Mouse (Mus musculus): Measurements from ENCODE around the gene Adprhl1. TPM values are rescaled to one million over a fixed set of nuclear protein-coding genes. Genes with fewer than 3 reads are reported as not detected.

The Adprhl1 gene
- polyA plus RNA-seq, 1 experiment from 2014 or later, result 0.04 TPM

- in situ Hi-C loops (cut with MboI; ENCODE audit: low pct_unique_long_range_greater_than_20kb), result no loop called here
- POLR2A ChIA-PET, result no interaction called here
- no peak for TF ChIP-seq CTCF (IDR thresholded peaks at IDR 0.05)
- no peak for DNase-seq (ENCODE audit: low read depth, low spot score)
- CTCF ChIA-PET, result no interaction called here
- no peak for ATAC-seq
- no peaks in the 10 kb centered on the region for H3K27me3 ChIP-seq
Measured at GRCm38 (mm10) chr8:13197493-13197892, 56.5 kb downstream of the Adprhl1 start.

- POLR2A ChIA-PET, result interaction anchor here (0.9 kb wide), 1 partner anchor 8 kb away, joined by 3 read pairs; no protein-coding TSS in a partner anchor
- no peak for DNase-seq (ENCODE audit: low read depth, low spot score)
Measured at GRCm38 (mm10) chr8:13194818-13195217, 59.1 kb downstream of the Adprhl1 start.

GRCm38 (mm10) chr8:13190235-13190634, 63.7 kb downstream of the Adprhl1 start:
- ATAC-seq (no peak), DNase-seq (ENCODE audit: low read depth, low spot score) (no peak)
- ChIA-PET POLR2A (no interaction called here), CTCF (no interaction called here)
- in situ Hi-C loops (cut with MboI; ENCODE audit: low pct_unique_long_range_greater_than_20kb), result no loop called here
- H3K27me3 ChIP-seq, result no peaks in the 10 kb centered on the region
- TF ChIP-seq CTCF (IDR thresholded peaks at IDR 0.05), result no peak

More at GRCm38 (mm10) chr8:13194818-13195217, 59.1 kb downstream of the Adprhl1 start:
- no peak for ATAC-seq
- no peaks in the 10 kb centered on the region for H3K27me3 ChIP-seq
- CTCF ChIA-PET, result no interaction called here
- no peak for TF ChIP-seq CTCF (IDR thresholded peaks at IDR 0.05)
- in situ Hi-C loops (cut with MboI; ENCODE audit: low pct_unique_long_range_greater_than_20kb), result no loop called here

GRCm38 (mm10) chr8:13188857-13189256, 65.1 kb downstream of the Adprhl1 start:
- in situ Hi-C loops (cut with MboI; ENCODE audit: low pct_unique_long_range_greater_than_20kb), result no loop called here
- no peaks in the 10 kb centered on the region for H3K27me3 ChIP-seq
- DNase-seq (ENCODE audit: low read depth, low spot score) (no peak), ATAC-seq (no peak)
- ChIA-PET CTCF (no interaction called here), POLR2A (no interaction called here)
- TF ChIP-seq CTCF (IDR thresholded peaks at IDR 0.05), result no peak

- H3K27me3 ChIP-seq, result no peaks in the 10 kb centered on the region
- TF ChIP-seq CTCF (IDR thresholded peaks at IDR 0.05), result no peak
- DNase-seq (ENCODE audit: low read depth, low spot score) (no peak), ATAC-seq (no peak)
- POLR2A ChIA-PET, result no interaction called here
- CTCF ChIA-PET, result interaction anchor here (1.4 kb wide), 1 partner anchor 104 kb away, joined by 3 read pairs; no protein-coding TSS in a partner anchor
- in situ Hi-C loops (cut with MboI; ENCODE audit: low pct_unique_long_range_greater_than_20kb), result no loop called here
Measured at GRCm38 (mm10) chr8:13188052-13188555, 65.9 kb downstream of the Adprhl1 start.

- ChIA-PET POLR2A (interaction anchor here (0.6 kb wide), 1 partner anchor 9 kb away, joined by 3 read pairs; no protein-coding TSS in a partner anchor), CTCF (interaction anchor here (1.4 kb wide), 1 partner anchor 105 kb away, joined by 3 read pairs; no protein-coding TSS in a partner anchor)
- in situ Hi-C loops (cut with MboI; ENCODE audit: low pct_unique_long_range_greater_than_20kb), result no loop called here
- no peak for TF ChIP-seq CTCF (IDR thresholded peaks at IDR 0.05)
- no peak for ATAC-seq
- no peaks in the 10 kb centered on the region for H3K27me3 ChIP-seq
- no peak for DNase-seq (ENCODE audit: low read depth, low spot score)
Measured at GRCm38 (mm10) chr8:13187638-13188037, 66.3 kb downstream of the Adprhl1 start.

- CTCF ChIA-PET, result interaction anchor here (1.4 kb wide), 1 partner anchor 105 kb away, joined by 3 read pairs; no protein-coding TSS in a partner anchor
- ATAC-seq, result no peak
Measured at GRCm38 (mm10) chr8:13187229-13187628, 66.7 kb downstream of the Adprhl1 start.

GRCm38 (mm10) chr8:13186819-13187218, 67.1 kb downstream of the Adprhl1 start:
- no peak for ATAC-seq
- ChIA-PET POLR2A (interaction anchor here (0.6 kb wide), 2 partner anchors 8 kb away, joined by 3 read pairs; no protein-coding TSS in a partner anchor), CTCF (interaction anchor here (1.4 kb wide), 1 partner anchor 105 kb away, joined by 3 read pairs; no protein-coding TSS in a partner anchor)
- TF ChIP-seq CTCF (IDR thresholded peaks at IDR 0.05), result no peak
- in situ Hi-C loops (cut with MboI; ENCODE audit: low pct_unique_long_range_greater_than_20kb), result no loop called here
- H3K27me3 ChIP-seq, result no peaks in the 10 kb centered on the region
- no peak for DNase-seq (ENCODE audit: low read depth, low spot score)

More at GRCm38 (mm10) chr8:13187229-13187628, 66.7 kb downstream of the Adprhl1 start:
- DNase-seq (ENCODE audit: low read depth, low spot score), result no peak
- POLR2A ChIA-PET, result interaction anchor here (0.6 kb wide), 2 partner anchors 8 to 9 kb away, joined by 3 read pairs; no protein-coding TSS in a partner anchor
- in situ Hi-C loops (cut with MboI; ENCODE audit: low pct_unique_long_range_greater_than_20kb), result no loop called here
- no peak for TF ChIP-seq CTCF (IDR thresholded peaks at IDR 0.05)
- no peaks in the 10 kb centered on the region for H3K27me3 ChIP-seq

- DNase-seq (ENCODE audit: low read depth, low spot score) (no peak), ATAC-seq (no peak)
- H3K27me3 ChIP-seq, result no peaks in the 10 kb centered on the region
- CTCF ChIA-PET, result interaction anchor here (0.8 kb wide), 1 partner anchor 50 kb away, joined by 3 read pairs; no protein-coding TSS in a partner anchor
- TF ChIP-seq CTCF (IDR thresholded peaks at IDR 0.05), result no peak
- POLR2A ChIA-PET, result no interaction called here
- in situ Hi-C loops (cut with MboI; ENCODE audit: low pct_unique_long_range_greater_than_20kb), result no loop called here
Measured at GRCm38 (mm10) chr8:13181691-13181976, 72.3 kb downstream of the Adprhl1 start.

GRCm38 (mm10) chr8:13180911-13181690, 72.9 kb downstream of the Adprhl1 start:
- ChIA-PET POLR2A (no interaction called here), CTCF (no interaction called here)
- DNase-seq (ENCODE audit: low read depth, low spot score) (no peak), ATAC-seq (no peak)
- H3K27me3 ChIP-seq, result no peaks in the 10 kb centered on the region
- in situ Hi-C loops (cut with MboI; ENCODE audit: low pct_unique_long_range_greater_than_20kb), result no loop called here
- TF ChIP-seq CTCF (IDR thresholded peaks at IDR 0.05), result no peak

GRCm38 (mm10) chr8:13180408-13180807, 73.6 kb downstream of the Adprhl1 start:
- ChIA-PET CTCF (no interaction called here), POLR2A (interaction anchor here (0.7 kb wide), 1 partner anchor 20 kb away, joined by 3 read pairs; no protein-coding TSS in a partner anchor)
- no peaks in the 10 kb centered on the region for H3K27me3 ChIP-seq
- DNase-seq (ENCODE audit: low read depth, low spot score) (no peak), ATAC-seq (no peak)
- TF ChIP-seq CTCF (IDR thresholded peaks at IDR 0.05), result no peak
- in situ Hi-C loops (cut with MboI; ENCODE audit: low pct_unique_long_range_greater_than_20kb), result no loop called here

Measured in Patski (cell line).